Mouse (Mus musculus) right cerebral cortex, adult 2 months (tissue): ENCODE results near the gene Exoc2.

Source experiments
- DNase-seq, 2 experiments: peaks; one replicate each; pipeline ENCODE4 v3.0.0; 2021 to 2022; ENCODE audit warnings: low spot score in 2 of 2

Gene Exoc2

GRCm38 (mm10) chr13:30777678-30778179 is 196.2 kb downstream of the Exoc2 start:
- no peak for DNase-seq

- DNase-seq = no peak
Measured at GRCm38 (mm10) chr13:30776021-30776420, 197.9 kb downstream of the Exoc2 start.

- DNase-seq = no peak
Measured at GRCm38 (mm10) chr13:30767477-30768127, 206.3 kb downstream of the Exoc2 start.

- DNase-seq = no peak
Measured at GRCm38 (mm10) chr13:30766636-30767476, 207.0 kb downstream of the Exoc2 start.

GRCm38 (mm10) chr13:30765906-30766305 is 208.0 kb downstream of the Exoc2 start:
- no peak for DNase-seq

GRCm38 (mm10) chr13:30764014-30764740 is 209.7 kb downstream of the Exoc2 start:
- DNase-seq = no peak
